Mouse (Mus musculus): ENCODE measurements around the gene Gm17555.
"Not testable (repeated sequence)": the region's sequence is repeated elsewhere in the genome, so short reads cannot be mapped to it uniquely, and the experiment has no call there.

Gene Gm17555

DNA sequence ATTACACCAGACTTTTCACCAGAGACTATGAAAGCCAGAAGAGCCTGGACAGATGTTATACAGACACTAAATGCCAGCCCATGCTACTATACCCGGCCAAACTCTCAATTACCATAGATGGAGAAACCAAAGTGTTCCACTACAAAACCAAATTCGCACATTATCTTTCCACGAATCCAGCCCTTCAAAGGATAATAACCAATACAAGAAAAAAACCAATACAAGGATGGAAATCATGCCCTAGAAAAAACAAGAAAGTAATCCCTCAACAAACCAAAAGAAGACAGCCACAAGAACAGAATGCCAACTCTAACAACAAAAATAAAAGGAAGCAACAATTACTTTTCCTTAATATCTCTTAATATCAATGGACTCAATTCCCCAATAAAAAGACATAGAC is at the start of gene Gm17555:
Gene Gm17555, plus strand, starts transcription at position 301 of the 400 bp plus-strand sequence.
- not testable (repeated sequence) for DNase-seq

DNA sequence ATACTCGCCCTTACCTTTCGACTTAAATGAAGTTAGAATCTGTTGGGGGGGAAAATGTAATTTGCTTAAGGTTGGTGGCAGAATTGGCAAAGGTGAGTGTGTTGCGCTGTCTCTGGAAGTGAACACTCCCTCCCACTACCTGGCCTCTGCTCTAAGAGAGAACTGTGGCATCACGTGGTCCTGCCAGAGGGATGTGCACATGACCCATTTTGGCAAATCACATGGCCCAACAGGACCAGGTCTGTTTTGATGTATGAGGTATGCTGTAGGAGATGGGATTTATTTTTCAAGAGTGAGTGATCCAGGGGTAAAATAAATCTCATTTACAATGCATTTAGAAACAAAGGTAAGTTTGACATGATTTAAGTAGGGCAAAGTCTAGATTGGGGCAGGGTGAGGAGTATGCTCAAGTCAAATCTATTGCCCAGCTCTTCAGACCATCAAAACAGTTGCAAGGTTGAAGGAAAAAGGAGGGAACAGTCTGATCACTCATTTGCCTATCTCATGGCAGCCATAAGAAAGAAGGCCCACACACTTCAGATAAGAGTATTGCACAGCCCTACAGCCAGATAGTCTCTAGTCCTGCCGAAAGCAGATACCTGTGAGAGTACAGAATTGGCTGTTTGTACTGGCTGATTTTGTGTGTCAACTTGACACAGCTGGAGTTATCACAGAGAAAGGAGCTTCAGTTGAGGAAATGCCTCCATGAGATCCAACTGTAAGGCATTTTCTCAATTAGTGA is 49.5 kb upstream of the Gm17555 start:
- DNase-seq: no peak

DNA sequence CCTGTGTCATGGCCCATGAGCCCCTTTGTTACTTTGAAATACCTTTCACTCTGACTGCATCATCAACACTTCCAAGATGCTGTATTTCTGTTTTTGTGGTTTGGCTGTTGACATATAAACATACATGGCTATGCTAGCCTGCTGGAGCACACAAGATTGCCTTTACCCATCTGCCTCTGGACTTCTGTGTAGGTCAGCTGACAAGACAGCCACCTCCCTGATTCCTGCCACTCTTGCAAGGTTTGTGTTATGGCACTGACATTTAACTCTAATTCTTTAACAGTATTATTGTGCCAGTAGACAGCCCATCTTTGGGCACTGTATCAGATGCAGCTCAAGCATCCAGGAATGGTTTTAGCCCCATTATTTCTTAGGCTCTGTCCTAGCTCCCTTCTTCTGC is 48.6 kb upstream of the Gm17555 start:
- no peak for DNase-seq

DNA sequence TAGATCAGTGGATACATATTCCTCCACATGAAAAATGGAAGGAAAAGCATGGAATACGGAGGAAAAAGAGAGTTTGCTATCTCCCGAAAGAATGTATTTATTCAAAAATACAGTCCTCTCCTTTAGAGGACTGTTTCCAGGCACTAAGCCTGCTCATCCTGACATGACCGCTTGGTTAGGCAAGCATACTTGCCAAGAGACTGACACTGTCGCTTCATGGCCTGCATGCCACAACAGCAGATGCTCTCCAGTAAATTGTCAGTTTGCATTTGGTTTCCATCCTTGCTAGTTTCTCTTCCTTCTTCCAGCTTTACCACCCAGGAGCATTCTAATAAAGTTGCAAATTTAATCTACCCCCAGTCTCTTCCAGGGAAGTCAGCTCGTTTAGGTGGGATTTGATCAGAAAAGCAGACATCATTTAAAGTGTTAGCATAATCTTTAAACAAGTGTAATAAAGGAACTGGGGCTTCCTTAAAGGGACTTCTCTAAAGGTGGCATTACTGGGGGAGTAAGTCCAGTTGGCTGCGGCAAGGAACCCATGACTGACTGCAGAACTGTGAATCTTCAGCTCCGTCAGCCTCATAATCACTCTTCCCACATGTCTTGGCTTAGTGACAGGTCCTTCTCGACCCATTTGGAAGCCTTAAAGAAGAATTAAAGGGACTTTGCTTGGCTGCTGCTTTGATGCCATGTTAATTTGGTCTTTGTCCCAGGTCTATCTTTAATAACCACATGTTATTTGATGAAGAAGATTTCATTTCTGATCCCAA is 47.9 kb upstream of the Gm17555 start:
- DNase-seq: no peak

DNA sequence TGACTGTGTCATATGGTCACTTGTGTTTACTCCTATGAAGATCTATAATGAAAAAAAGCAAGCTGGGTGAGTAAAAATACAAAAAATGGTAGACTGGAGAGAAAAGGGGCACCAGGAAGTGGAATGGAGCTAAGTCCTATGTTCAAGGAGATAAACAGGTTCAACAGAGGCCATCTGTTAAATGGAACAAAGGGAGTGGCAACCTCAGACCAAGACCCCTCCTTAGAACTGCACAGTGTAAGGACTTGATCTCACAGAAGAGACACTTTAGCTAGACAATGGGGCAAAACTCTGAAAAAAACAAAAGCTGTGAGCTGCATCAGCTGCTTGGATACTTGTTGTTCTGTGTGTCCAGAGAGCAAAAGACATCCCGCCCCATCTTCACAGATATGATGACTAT is 43.5 kb upstream of the Gm17555 start:
- DNase-seq: no peak

DNA sequence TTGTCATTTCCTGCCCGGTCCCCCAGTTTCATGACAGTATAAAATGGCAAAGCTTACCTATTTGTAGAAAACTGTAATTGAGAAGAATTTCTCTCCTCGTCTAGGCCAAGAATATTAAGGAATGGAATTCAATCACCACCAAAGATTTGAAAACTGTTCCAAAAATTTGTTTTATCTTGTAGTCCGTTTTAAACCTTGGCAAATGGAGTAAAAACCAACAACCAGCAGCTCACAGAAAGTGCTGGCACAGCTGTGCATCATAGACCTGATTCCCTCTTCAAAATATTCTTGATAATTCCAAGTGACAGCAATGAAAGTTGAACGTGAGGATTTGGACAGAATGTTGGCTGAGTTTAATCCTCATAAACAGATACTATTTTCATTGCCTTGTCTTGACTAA is 23.6 kb upstream of the Gm17555 start:
- DNase-seq: no peak

DNA sequence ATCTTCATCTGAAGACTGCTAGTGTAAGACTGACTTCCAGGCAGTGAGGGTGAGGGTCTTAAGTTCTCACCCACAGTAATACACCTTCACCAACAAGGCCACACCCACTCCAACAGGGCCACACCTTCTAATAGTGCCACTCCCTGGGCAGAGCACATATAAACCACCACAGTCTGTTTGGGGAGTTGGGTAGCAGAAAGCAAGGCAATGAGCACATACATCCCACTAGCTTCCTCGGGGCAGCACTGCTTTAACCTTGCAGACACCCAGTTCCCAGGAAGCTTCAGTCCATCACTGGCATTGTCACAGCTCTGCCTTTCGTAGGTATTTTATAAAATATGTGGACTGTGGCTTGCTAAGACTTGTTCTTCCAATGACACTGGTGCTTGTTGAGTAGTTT is 22.8 kb upstream of the Gm17555 start:
- no peak for DNase-seq

DNA sequence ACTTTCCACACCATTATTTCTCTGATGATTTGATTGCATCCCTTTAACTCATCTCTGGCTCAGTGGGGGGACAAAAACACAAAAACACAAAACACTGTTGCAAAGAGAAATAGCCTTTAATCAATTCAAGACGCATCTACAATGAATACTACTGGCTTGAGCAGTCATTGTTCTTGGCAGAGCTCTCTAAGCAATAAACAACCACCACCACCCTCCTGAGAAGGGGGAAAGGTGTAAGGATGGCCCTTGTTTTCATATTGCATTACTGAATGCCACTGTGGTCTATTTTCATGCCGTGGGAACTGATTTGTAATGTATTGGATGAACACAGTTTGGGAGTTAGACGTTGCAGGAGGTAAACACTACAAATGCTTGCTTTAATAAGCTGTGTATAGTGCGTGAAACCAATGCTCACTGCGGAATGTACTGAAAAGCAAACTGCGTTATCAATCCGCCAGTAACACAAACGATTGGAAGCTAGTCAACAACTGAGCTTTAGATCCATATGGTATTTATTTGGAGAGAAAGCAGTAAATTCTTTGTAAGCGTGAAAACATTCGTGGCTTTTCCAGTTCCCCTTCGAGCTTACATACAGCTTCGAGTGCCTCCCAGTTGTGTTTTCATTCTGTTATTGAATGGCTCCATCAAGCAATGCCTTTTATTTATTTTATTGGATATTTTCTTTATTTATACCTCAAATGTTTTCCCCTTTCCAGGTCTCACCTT is 19.1 kb upstream of the Gm17555 start:
- DNase-seq: no peak

DNA sequence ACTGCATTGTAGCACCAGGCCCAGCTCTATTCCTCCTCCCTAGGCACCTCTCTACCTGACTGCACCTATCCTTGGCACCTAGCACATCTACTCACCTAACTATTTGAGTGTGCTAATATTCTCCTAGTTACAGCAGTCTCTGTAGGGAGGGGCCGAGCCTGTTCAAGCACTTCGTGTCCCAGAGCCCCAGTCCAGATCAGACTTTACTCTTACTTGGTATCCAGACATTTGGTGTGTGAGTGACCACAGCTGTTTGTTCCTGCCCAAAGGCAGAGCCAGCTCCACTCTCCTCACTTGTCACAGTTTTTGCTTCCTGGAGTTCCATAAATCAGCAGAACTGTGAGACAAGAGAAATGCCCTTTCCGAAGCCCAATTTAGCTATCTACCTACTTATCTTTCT is 15.9 kb upstream of the Gm17555 start:
- DNase-seq: no peak

DNA sequence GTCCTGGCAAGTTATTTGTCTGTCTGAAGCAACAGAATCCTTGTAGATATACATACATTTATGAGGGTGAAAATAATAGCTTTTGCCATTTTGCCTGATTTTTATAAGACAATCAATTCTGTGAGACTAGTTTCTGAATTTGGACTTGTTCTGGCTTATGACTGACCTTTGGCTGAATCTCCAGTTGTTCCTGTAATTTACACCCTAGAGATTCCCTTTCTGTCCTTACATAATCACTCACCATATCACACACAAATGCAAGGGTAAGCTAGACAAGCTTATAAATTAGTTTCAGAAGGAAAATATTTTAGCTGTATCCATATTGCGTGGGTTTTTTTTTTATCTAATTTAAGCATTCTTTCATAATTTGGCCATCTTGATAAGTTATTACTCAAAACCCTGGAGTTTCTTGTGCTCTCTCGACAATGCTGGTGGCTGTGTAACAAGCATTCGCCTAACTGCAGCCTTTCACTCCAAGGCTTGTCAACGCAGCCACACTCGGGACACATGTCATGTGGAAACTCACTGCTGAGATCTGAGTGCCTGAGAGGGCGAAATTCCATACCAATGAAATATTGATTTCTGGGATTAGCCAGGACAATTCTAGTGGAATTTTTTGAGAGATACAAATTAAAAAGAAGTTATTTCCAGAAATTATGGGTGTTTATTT is 3.8 kb upstream of the Gm17555 start:
- DNase-seq: no peak

DNA sequence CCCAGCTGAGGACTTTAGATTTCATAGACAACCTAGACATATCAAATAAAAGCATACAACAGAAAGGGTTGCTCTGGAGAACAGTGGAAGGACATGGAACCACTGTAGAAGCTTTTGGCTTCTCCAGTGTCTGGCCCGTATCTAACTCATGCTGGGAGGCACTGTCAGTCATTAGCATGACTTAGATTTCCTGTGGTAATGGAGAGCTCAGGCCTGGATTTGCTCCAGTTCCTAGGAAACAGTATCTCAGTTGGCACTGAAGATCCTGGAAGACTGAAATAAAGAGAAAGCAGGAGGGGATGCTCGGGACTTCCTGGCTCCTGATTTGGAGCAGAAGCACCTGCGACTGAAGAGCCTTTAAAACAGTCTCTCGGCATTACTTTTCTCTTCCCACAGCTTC is 12.7 kb downstream of the Gm17555 start:
- no peak for DNase-seq

DNA sequence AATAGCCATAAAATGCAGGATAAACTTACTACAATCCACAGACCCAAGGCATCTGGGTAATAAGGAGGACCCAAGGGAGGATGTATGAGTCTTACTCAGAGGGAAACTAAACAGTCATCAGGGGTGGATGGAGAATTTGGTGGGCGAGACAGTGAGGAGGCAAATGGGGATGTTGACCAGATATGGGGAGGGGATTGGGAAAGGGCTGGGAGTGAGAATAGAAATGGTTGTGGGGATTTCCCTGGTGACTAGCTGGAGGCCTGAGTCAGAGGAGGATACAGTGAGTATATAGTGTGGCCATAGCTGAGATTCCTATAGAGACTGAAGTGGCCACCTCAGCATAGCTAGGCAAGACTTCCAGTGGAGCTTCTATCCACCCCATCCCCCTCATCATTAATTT is 16.8 kb downstream of the Gm17555 start:
- no peak for DNase-seq

DNA sequence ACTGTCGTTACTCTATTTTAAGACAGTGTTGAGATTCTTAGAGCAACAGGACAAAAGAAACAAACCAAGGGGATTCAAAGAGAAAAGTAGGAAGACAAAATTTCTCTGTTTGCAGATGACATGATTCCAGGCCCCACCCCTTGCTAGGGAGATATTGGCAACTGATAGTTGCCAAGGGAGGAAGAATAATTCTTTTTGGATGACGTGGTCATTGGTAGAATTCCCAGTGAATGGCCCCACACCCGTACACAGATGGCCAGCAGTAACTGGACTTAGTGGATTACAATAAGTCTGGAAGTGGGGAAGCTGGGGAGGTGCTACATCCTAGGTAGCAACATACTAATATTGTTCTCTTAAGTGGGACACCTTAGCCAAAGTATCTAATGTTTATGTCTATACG is 22.0 kb downstream of the Gm17555 start:
- no peak for DNase-seq

DNA sequence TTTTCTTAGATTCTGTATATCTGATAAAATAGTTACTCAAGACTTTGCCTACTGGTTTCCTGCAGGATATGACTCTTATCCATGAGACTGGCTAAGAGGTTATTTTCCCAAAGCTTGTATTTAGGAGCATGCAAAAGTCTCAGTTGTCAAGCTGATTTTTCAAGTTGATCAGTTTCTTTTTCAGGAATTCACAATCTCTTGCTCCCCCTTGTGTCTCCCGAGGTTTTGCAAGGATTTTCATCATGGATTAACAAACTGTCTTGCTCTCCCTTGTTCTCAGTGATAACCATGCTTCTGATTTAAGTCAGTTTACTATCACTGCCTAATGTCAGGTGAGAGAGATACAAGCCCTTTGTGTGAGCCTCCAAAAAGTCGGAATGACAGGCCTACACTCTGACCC is 30.5 kb downstream of the Gm17555 start:
- DNase-seq: no peak

DNA sequence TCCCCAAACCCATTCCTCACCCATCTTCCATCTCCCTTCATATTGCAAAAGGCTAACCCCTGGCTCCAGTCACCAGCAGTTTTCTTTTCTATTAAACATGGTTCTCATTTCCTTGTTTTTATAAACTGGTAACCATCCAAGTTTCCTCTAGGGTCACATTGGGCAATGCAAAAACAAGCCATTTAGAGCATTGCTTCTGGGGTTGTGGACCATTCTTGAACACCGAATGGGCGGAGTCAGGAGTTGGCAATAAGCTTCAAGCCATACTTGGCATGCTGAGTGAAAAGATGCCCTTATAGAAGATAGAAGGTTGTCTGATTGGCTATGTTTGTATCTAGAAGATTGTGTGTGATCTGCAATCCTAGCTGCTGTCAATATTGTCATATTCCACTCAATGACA is 33.6 kb downstream of the Gm17555 start:
- no peak for DNase-seq

DNA sequence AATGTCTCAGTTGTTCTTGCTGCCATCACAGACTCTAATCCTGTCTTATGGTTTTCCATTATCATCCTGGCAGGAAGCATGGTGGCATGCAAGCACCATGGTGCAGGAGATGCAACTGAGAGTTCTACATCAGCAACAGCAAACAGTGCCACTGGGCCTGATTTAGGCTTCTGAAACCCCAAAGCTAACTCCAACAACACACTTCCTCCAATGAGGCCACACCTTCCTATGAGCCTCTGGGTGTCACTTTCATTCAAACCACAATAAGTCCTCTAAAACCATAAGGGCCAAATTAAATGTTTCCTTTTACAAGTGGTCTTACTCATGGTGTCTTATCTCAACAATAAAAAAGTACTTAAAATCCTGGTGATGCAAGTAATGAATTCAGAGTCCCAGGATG is 37.3 kb downstream of the Gm17555 start:
- DNase-seq: no peak
